Mouse (Mus musculus) kidney, adult 2 months (tissue): ENCODE measurements around the gene Scfd2.

Experiments
- CTCF ChIP-seq: fragments of 200-500 bp; conservative IDR thresholded peaks from 2 replicates; pipeline ENCODE4 v1.5.1; 2011; ENCODE audit warnings: low read depth, mild to moderate bottlenecking, control low read depth, low read length, moderate library complexity, mixed read lengths; ENCODE audit not compliant: insufficient read depth, insufficient read length
- POLR2A ChIP-seq: fragments of 200-500 bp; IDR thresholded peaks from one replicate; pipeline ENCODE4 v1.6.1; 2011; ENCODE audit warnings: low read depth, low read length, control low read depth

- TF ChIP-seq POLR2A (no peak), CTCF (no peak)
These were observed 140.2 kb downstream of the Scfd2 start for GRCm38 (mm10) chr5:74391346-74391745.
